Mouse (Mus musculus): ENCODE measurements around the gene Ccdc80. TPM values are rescaled to one million over a fixed set of nuclear protein-coding genes. Genes with fewer than 3 reads are reported as not detected.

Gene Ccdc80
- polyA plus RNA-seq (2011; ENCODE audit: insufficient read length, low read depth, missing spikeins) = 640 and 641 TPM in 2 replicates

GRCm38 (mm10) chr16:45093137-45093731 is at the start of gene Ccdc80:
Gene Ccdc80 (plus strand): TSS chr16:45093402.
- 0 out of 2 replicates have a peak, but pooled peaks cover 4% of the 10 kb centered on the region for H3K4me1 ChIP-seq (ENCODE audit: control insufficient read depth, insufficient read depth, low read length)

GRCm38 (mm10) chr16:45044844-45045243 is 48.4 kb upstream of the Ccdc80 start:
- Histone ChIP-seq H3K27ac (ENCODE audit: insufficient read depth, low read length) (no peak overlapping the region), H3K4me3 (ENCODE audit: insufficient read depth, low read length) (no peak overlapping the region), H3K4me1 (ENCODE audit: control insufficient read depth, insufficient read depth, low read length) (0 out of 2 replicates have a peak, but pooled peaks cover 3% of the 10 kb centered on the region)
- TF ChIP-seq CTCF (IDR thresholded peaks at IDR 0.05; ENCODE audit: borderline replicate concordance, insufficient read depth, low read length) = no peak
- no peak for TF ChIP-seq POLR2A (IDR thresholded peaks at IDR 0.05; ENCODE audit: low read depth, low read length)

More at GRCm38 (mm10) chr16:45093137-45093731, at the start of gene Ccdc80:
- peak within 1 kb of the TSS; percentile 88 for H3K27ac ChIP-seq (ENCODE audit: insufficient read depth, low read length)
- no peak for TF ChIP-seq CTCF (IDR thresholded peaks at IDR 0.05; ENCODE audit: borderline replicate concordance, insufficient read depth, low read length)
- TF ChIP-seq POLR2A (IDR thresholded peaks at IDR 0.05; ENCODE audit: low read depth, low read length) = peak; percentile 63
- H3K4me3 ChIP-seq (ENCODE audit: insufficient read depth, low read length) = peak within 1 kb of the TSS; percentile 64

- Histone ChIP-seq H3K4me1 (ENCODE audit: control insufficient read depth, insufficient read depth, low read length) (no peaks in the 10 kb centered on the region), H3K27ac (ENCODE audit: insufficient read depth, low read length) (no peak overlapping the region), H3K4me3 (ENCODE audit: insufficient read depth, low read length) (no peak overlapping the region)
- no peak for TF ChIP-seq POLR2A (IDR thresholded peaks at IDR 0.05; ENCODE audit: low read depth, low read length)
- no peak for TF ChIP-seq CTCF (IDR thresholded peaks at IDR 0.05; ENCODE audit: borderline replicate concordance, insufficient read depth, low read length)
These were observed 36.0 kb upstream of the Ccdc80 start for GRCm38 (mm10) chr16:45057222-45057621.

GRCm38 (mm10) chr16:45057922-45058321 is 35.3 kb upstream of the Ccdc80 start:
- Histone ChIP-seq H3K27ac (ENCODE audit: insufficient read depth, low read length) (no peak overlapping the region), H3K4me3 (ENCODE audit: insufficient read depth, low read length) (no peak overlapping the region), H3K4me1 (ENCODE audit: control insufficient read depth, insufficient read depth, low read length) (no peaks in the 10 kb centered on the region)
- TF ChIP-seq POLR2A (IDR thresholded peaks at IDR 0.05; ENCODE audit: low read depth, low read length) (no peak), CTCF (IDR thresholded peaks at IDR 0.05; ENCODE audit: borderline replicate concordance, insufficient read depth, low read length) (no peak)

GRCm38 (mm10) chr16:45061140-45061539 is 32.1 kb upstream of the Ccdc80 start:
- no peaks in the 10 kb centered on the region for H3K4me1 ChIP-seq (ENCODE audit: control insufficient read depth, insufficient read depth, low read length)
- no peak for TF ChIP-seq CTCF (IDR thresholded peaks at IDR 0.05; ENCODE audit: borderline replicate concordance, insufficient read depth, low read length)
- no peak for TF ChIP-seq POLR2A (IDR thresholded peaks at IDR 0.05; ENCODE audit: low read depth, low read length)
- no peak overlapping the region for H3K27ac ChIP-seq (ENCODE audit: insufficient read depth, low read length)
- no peak overlapping the region for H3K4me3 ChIP-seq (ENCODE audit: insufficient read depth, low read length)

GRCm38 (mm10) chr16:45070383-45071083 is 22.7 kb upstream of the Ccdc80 start:
- Histone ChIP-seq H3K4me3 (ENCODE audit: insufficient read depth, low read length) (no peak overlapping the region), H3K27ac (ENCODE audit: insufficient read depth, low read length) (peak overlapping the region; percentile 100), H3K4me1 (ENCODE audit: control insufficient read depth, insufficient read depth, low read length) (peaks cover 5% of the 10 kb centered on the region; the same call in 1 of the 2 replicates)
- TF ChIP-seq POLR2A (IDR thresholded peaks at IDR 0.05; ENCODE audit: low read depth, low read length) (no peak), CTCF (IDR thresholded peaks at IDR 0.05; ENCODE audit: borderline replicate concordance, insufficient read depth, low read length) (no peak)

- H3K4me3 ChIP-seq (ENCODE audit: insufficient read depth, low read length) = no peak overlapping the region
- H3K4me1 ChIP-seq (ENCODE audit: control insufficient read depth, insufficient read depth, low read length) = peaks cover 5% of the 10 kb centered on the region; the same call in 1 of the 2 replicates
- 0 out of 2 replicates have a peak, but pooled peaks have one; percentile 27 for TF ChIP-seq POLR2A (IDR thresholded peaks at IDR 0.05; ENCODE audit: low read depth, low read length)
- TF ChIP-seq CTCF (IDR thresholded peaks at IDR 0.05; ENCODE audit: borderline replicate concordance, insufficient read depth, low read length) = no peak
- H3K27ac ChIP-seq (ENCODE audit: insufficient read depth, low read length) = peak overlapping the region; percentile 100
These were observed 21.8 kb upstream of the Ccdc80 start for GRCm38 (mm10) chr16:45071424-45071823.

- Histone ChIP-seq H3K4me3 (ENCODE audit: insufficient read depth, low read length) (no peak overlapping the region), H3K4me1 (ENCODE audit: control insufficient read depth, insufficient read depth, low read length) (peaks cover 4% of the 10 kb centered on the region), H3K27ac (ENCODE audit: insufficient read depth, low read length) (peak overlapping the region; percentile 99)
- no peak for TF ChIP-seq CTCF (IDR thresholded peaks at IDR 0.05; ENCODE audit: borderline replicate concordance, insufficient read depth, low read length)
- TF ChIP-seq POLR2A (IDR thresholded peaks at IDR 0.05; ENCODE audit: low read depth, low read length) = 0 out of 2 replicates have a peak, but pooled peaks have one; percentile 17
These were observed 15.6 kb upstream of the Ccdc80 start for GRCm38 (mm10) chr16:45077517-45078080.

- TF ChIP-seq CTCF (IDR thresholded peaks at IDR 0.05; ENCODE audit: borderline replicate concordance, insufficient read depth, low read length) = no peak
- TF ChIP-seq POLR2A (IDR thresholded peaks at IDR 0.05; ENCODE audit: low read depth, low read length) = no peak
- Histone ChIP-seq H3K4me1 (ENCODE audit: control insufficient read depth, insufficient read depth, low read length) (peaks cover 4% of the 10 kb centered on the region), H3K4me3 (ENCODE audit: insufficient read depth, low read length) (no peak overlapping the region), H3K27ac (ENCODE audit: insufficient read depth, low read length) (peak overlapping the region; percentile 93)
These were observed 13.9 kb upstream of the Ccdc80 start for GRCm38 (mm10) chr16:45079322-45079721.

Measured in embryonic fibroblast, embryonic 13.5 days (primary cell).